Mouse (Mus musculus): Measurements from ENCODE around the gene Tmem108. TPM values are rescaled to one million over a fixed set of nuclear protein-coding genes. Genes with fewer than 3 reads are reported as not detected.
A peak's percentile ranks its signal among the peaks of the same experiment; 100 is the strongest.

Gene Tmem108
- polyA plus RNA-seq, 1 experiment from 2014 or later, result 33.0 TPM

DNA sequence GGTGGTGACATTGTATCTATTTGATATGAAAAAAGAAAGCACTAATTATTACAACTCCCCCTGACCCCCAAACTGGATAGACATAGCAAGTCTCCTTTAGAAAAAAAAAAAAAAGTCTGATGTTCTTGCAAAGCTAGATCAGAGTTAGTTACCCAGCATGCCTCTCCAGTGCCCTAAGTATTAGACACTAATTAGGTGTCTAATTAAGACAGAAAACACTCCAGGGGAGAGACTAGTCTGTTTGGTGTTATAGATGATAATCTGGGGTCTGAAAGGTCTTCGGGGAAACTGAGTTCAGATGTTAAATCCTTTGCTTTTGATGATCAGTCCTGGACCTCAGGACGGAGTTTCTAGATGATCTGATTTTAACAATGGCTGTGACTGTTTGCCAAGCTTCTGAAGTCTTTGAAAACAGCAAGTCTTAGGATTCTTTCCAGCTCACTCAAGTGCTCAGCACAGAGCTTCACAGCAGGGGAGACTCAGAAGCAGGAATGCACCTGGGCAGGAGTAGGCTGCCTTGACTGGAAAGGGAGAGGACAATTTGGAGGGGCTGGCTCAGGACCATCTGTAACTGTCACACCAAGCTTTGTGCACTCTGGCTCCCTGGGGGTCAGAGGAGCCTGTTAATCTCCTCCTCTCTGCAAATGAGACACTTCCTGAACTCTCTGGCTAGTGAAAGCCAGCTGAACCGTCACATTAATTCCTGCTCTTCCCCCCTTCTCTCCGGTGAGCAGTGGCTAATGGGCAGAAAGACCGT, 187.5 kb downstream of the Tmem108 start:
- no peak overlapping the region for H3K4me2 ChIP-seq

GRCm38 (mm10) chr9:103570158-103570741, 191.4 kb downstream of the Tmem108 start:
- H3K9ac ChIP-seq, result no peak overlapping the region
- ATAC-seq (replicated peaks), result peak; percentile 55
- no peaks in the 10 kb centered on the region for H3K9me3 ChIP-seq
- H3K4me1 ChIP-seq, result peaks cover 32% of the 10 kb centered on the region
- H3K27ac ChIP-seq, result peak overlapping the region; percentile 66
- H3K36me3 ChIP-seq (replicated peaks), result no peaks in the 10 kb centered on the region
- H3K4me2 ChIP-seq, result no peak overlapping the region
- WGBS, result 35% methylated on average over 14 of the region's 14 CpGs
- no peak overlapping the region for H3K4me3 ChIP-seq
- no peaks in the 10 kb centered on the region for H3K27me3 ChIP-seq (replicated peaks)

More for the DNA sequence above, 187.5 kb downstream of the Tmem108 start:
- Histone ChIP-seq H3K4me1 (peaks cover 34% of the 10 kb centered on the region), H3K27ac (peak overlapping the region; percentile 62), H3K36me3 (replicated peaks) (no peaks in the 10 kb centered on the region), H3K9ac (no peak overlapping the region), H3K4me3 (no peak overlapping the region), H3K27me3 (replicated peaks) (no peaks in the 10 kb centered on the region), H3K9me3 (no peaks in the 10 kb centered on the region)
- peak; percentile 53; the same call in 1 of the 2 replicates for ATAC-seq (replicated peaks)
- 2% methylated on average over 5 of the region's 5 CpGs for WGBS

DNA sequence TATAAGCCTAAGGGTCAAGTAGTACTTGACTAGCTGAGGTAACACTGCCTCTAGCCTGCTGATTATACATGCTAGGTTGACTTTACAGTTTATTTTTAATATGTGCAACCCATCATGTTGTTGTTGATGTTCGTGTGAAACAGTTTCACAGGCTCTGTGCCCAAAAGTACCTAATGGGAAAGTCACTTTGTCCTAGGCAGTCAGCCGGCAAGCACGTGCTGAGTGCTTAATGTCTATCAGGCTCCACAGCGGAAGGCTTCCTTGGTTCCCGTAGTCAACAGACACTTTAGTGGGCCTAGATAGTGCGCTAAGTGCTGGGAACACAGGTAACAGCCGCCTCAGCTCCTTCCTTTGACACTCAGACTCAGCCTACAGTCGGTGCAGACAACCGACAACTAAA, 192.7 kb downstream of the Tmem108 start:
- ATAC-seq (replicated peaks), result no peak
- Histone ChIP-seq H3K4me3 (no peak overlapping the region), H3K4me2 (no peak overlapping the region), H3K36me3 (replicated peaks) (no peaks in the 10 kb centered on the region), H3K9ac (no peak overlapping the region), H3K4me1 (peaks cover 21% of the 10 kb centered on the region), H3K9me3 (no peaks in the 10 kb centered on the region), H3K27ac (no peak overlapping the region), H3K27me3 (replicated peaks) (no peaks in the 10 kb centered on the region)
- 92% methylated on average over 9 of the region's 9 CpGs for WGBS

DNA sequence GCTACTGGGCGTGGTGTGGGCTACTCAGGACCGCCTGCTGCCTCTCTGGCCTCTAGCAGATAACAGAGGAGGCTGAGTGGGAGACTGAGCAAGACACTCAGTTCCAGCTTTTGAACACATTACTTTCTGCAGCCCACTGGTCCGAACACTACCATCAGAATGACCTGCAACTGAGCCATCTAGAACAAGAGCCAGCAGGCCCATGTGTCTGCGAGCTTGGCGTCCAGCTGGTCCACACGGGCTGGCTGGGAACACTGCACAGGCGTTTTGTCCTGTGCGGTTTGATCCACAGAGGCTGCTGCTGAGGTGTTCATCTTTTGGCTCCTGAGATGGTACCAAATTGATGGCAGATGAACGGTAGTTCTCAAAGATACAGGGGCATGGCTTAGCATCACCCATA, 196.5 kb downstream of the Tmem108 start:
- 88% methylated on average over 9 of the region's 9 CpGs for WGBS

GRCm38 (mm10) chr9:103563864-103564610, 197.6 kb downstream of the Tmem108 start:
- H3K36me3 ChIP-seq (replicated peaks), result no peaks in the 10 kb centered on the region
- H3K4me1 ChIP-seq, result peaks cover 28% of the 10 kb centered on the region
- H3K9me3 ChIP-seq, result no peaks in the 10 kb centered on the region
- WGBS, result 19% methylated on average over 10 of the region's 10 CpGs
- 0 out of 2 replicates have a peak overlapping the region, but pooled peaks have one; percentile 5 for H3K27ac ChIP-seq
- no peak overlapping the region for H3K4me3 ChIP-seq
- H3K4me2 ChIP-seq, result no peak overlapping the region
- H3K27me3 ChIP-seq (replicated peaks), result no peaks in the 10 kb centered on the region
- ATAC-seq (replicated peaks), result no peak; the same call in 1 of the 2 replicates
- no peak overlapping the region for H3K9ac ChIP-seq

More for the DNA sequence above, 196.5 kb downstream of the Tmem108 start:
- no peak for ATAC-seq (replicated peaks)
- H3K4me2 ChIP-seq, result no peak overlapping the region
- H3K9me3 ChIP-seq, result no peaks in the 10 kb centered on the region
- H3K27ac ChIP-seq, result no peak overlapping the region
- no peak overlapping the region for H3K4me3 ChIP-seq
- no peaks in the 10 kb centered on the region for H3K36me3 ChIP-seq (replicated peaks)
- no peaks in the 10 kb centered on the region for H3K27me3 ChIP-seq (replicated peaks)
- no peak overlapping the region for H3K9ac ChIP-seq
- H3K4me1 ChIP-seq, result peaks cover 25% of the 10 kb centered on the region

DNA sequence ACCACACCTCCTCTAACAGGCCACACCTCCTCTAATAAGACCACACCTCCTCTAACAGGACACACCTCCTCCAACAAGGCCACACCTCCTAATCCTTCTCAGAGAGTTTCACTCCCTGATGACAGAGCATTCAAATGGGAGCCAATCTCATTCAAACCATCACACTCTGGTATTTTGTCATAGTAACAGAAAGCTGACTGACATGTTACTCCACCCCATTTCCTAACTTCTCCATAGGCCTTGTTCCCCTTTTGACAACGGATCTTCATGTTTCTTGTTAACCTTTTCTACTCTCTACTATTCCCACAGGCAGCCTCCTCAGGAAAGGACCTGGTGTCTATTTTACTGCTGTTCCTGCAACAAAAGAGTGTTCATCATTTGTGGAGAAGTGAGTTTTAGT, 199.6 kb downstream of the Tmem108 start:
- no peaks in the 10 kb centered on the region for H3K9me3 ChIP-seq
- no peak overlapping the region for H3K27ac ChIP-seq
- H3K4me2 ChIP-seq, result no peak overlapping the region
- no peaks in the 10 kb centered on the region for H3K36me3 ChIP-seq (replicated peaks)
- WGBS, result 87% methylated on average over 1 of the region's 1 CpGs
- H3K27me3 ChIP-seq (replicated peaks), result no peaks in the 10 kb centered on the region
- no peak overlapping the region for H3K4me3 ChIP-seq
- peaks cover 35% of the 10 kb centered on the region for H3K4me1 ChIP-seq
- no peak for ATAC-seq (replicated peaks)
- no peak overlapping the region for H3K9ac ChIP-seq

GRCm38 (mm10) chr9:103558741-103559140, 202.9 kb downstream of the Tmem108 start:
- 43% methylated on average over 6 of the region's 6 CpGs for WGBS
- no peaks in the 10 kb centered on the region for H3K9me3 ChIP-seq
- peaks cover 43% of the 10 kb centered on the region for H3K4me1 ChIP-seq
- H3K27me3 ChIP-seq (replicated peaks), result peaks cover 7% of the 10 kb centered on the region; the same call in 1 of the 2 replicates
- peak overlapping the region; percentile 38 for H3K27ac ChIP-seq
- no peak overlapping the region for H3K4me2 ChIP-seq
- ATAC-seq (replicated peaks), result peak; percentile 77
- H3K9ac ChIP-seq, result no peak overlapping the region
- H3K36me3 ChIP-seq (replicated peaks), result no peaks in the 10 kb centered on the region
- H3K4me3 ChIP-seq, result no peak overlapping the region

DNA sequence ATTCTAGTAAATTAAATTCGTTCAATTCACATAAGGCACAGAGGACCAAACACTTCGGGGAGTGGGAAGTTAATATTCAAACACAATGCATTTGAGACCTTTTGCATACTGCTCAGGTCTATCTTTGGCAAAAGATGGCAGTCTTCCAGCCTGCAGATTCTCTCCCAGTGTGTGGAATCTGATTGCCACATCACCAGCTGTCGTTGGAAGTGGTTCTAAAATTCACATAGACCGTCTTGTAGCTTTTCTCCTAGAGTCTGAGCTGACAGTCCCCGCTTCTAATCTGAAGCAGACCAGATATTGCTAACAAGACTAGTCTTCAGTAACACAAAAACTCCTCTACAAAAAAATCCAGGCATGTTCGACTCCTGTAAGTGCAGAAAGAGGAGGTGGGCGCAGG, 203.4 kb downstream of the Tmem108 start:
- H3K36me3 ChIP-seq (replicated peaks), result no peaks in the 10 kb centered on the region
- H3K9me3 ChIP-seq, result no peaks in the 10 kb centered on the region
- no peak for ATAC-seq (replicated peaks)
- peaks cover 7% of the 10 kb centered on the region; the same call in 1 of the 2 replicates for H3K27me3 ChIP-seq (replicated peaks)
- H3K9ac ChIP-seq, result no peak overlapping the region
- H3K27ac ChIP-seq, result peak overlapping the region; percentile 18; the same call in 1 of the 2 replicates
- peaks cover 38% of the 10 kb centered on the region for H3K4me1 ChIP-seq
- no peak overlapping the region for H3K4me2 ChIP-seq
- 70% methylated on average over 7 of the region's 7 CpGs for WGBS
- no peak overlapping the region for H3K4me3 ChIP-seq

GRCm38 (mm10) chr9:103557085-103557484, 204.6 kb downstream of the Tmem108 start:
- no peak for ATAC-seq (replicated peaks)
- H3K4me2 ChIP-seq, result no peak overlapping the region
- H3K9ac ChIP-seq, result no peak overlapping the region
- H3K4me1 ChIP-seq, result peaks cover 38% of the 10 kb centered on the region
- WGBS, result 89% methylated on average over 15 of the region's 15 CpGs
- no peaks in the 10 kb centered on the region for H3K36me3 ChIP-seq (replicated peaks)
- H3K9me3 ChIP-seq, result no peaks in the 10 kb centered on the region
- no peak overlapping the region for H3K4me3 ChIP-seq
- no peak overlapping the region for H3K27ac ChIP-seq
- H3K27me3 ChIP-seq (replicated peaks), result peaks cover 13% of the 10 kb centered on the region

GRCm38 (mm10) chr9:103555334-103555733, 206.3 kb downstream of the Tmem108 start:
- WGBS, result 42% methylated on average over 6 of the region's 6 CpGs

GRCm38 (mm10) chr9:103550661-103551248, 210.9 kb downstream of the Tmem108 start:
- 12% methylated on average over 21 of the region's 21 CpGs for WGBS
- peak; percentile 51; the same call in 1 of the 2 replicates for ATAC-seq (replicated peaks)
- peak overlapping the region; percentile 63 for H3K27ac ChIP-seq

More at GRCm38 (mm10) chr9:103555334-103555733, 206.3 kb downstream of the Tmem108 start:
- no peak overlapping the region for H3K9ac ChIP-seq
- H3K4me3 ChIP-seq, result no peak overlapping the region
- H3K27ac ChIP-seq, result no peak overlapping the region
- H3K36me3 ChIP-seq (replicated peaks), result no peaks in the 10 kb centered on the region
- H3K4me1 ChIP-seq, result peaks cover 48% of the 10 kb centered on the region
- H3K27me3 ChIP-seq (replicated peaks), result peaks cover 13% of the 10 kb centered on the region
- no peak for ATAC-seq (replicated peaks)
- no peaks in the 10 kb centered on the region for H3K9me3 ChIP-seq
- no peak overlapping the region for H3K4me2 ChIP-seq

DNA sequence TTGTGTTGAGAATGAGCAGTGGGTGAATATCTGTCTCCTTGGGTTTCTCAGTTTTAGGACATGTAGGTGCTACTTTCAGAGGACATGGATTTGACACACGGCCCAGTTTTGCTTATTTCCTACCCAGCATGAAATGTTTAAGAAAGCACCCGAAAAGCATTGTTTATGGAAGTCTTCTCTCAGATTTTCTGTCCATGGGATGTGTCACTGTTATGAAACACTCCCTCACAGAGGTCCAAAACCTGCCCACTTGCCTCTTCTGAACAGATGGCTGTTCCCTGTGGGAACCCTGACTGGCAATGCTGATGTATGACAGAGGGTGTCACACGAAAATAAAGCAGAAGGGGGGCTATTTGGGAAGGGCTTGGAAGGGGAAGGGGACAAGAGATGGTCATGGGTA, 212.5 kb downstream of the Tmem108 start:
- peaks cover 11% of the 10 kb centered on the region for H3K27me3 ChIP-seq (replicated peaks)
- H3K36me3 ChIP-seq (replicated peaks), result no peaks in the 10 kb centered on the region
- no peak overlapping the region for H3K4me2 ChIP-seq
- H3K4me3 ChIP-seq, result no peak overlapping the region
- H3K9me3 ChIP-seq, result no peaks in the 10 kb centered on the region
- no peak overlapping the region for H3K27ac ChIP-seq
- H3K4me1 ChIP-seq, result peaks cover 51% of the 10 kb centered on the region
- no peak for ATAC-seq (replicated peaks)
- no peak overlapping the region for H3K9ac ChIP-seq
- 63% methylated on average over 3 of the region's 3 CpGs for WGBS

More at GRCm38 (mm10) chr9:103550661-103551248, 210.9 kb downstream of the Tmem108 start:
- Histone ChIP-seq H3K4me1 (peaks cover 57% of the 10 kb centered on the region), H3K9ac (0 out of 2 replicates have a peak overlapping the region, but pooled peaks have one; percentile 11), H3K36me3 (replicated peaks) (no peaks in the 10 kb centered on the region), H3K9me3 (no peaks in the 10 kb centered on the region), H3K27me3 (replicated peaks) (peaks cover 13% of the 10 kb centered on the region), H3K4me3 (no peak overlapping the region), H3K4me2 (peak overlapping the region; percentile 36)

Data from midbrain, embryonic 15.5 days (tissue).